Mouse (Mus musculus) limb, embryonic 10.5 days (tissue): ENCODE data around the gene Trpc4ap. TPM values are rescaled to one million over a fixed set of nuclear protein-coding genes. Genes with fewer than 3 reads are reported as not detected.

Experiments
- DNase-seq: peaks from one replicate; pipeline ENCODE4 v3.0.0-alpha.2; 2017; ENCODE audit warnings: low spot score
- H3K27ac ChIP-seq: fragments of 300-500 bp; sonication (generic); 2 replicates; pipeline ENCODE4 v1.5.1; 2016; ENCODE audit warnings: mild to moderate bottlenecking
- H3K27me3 ChIP-seq: fragments of 300-500 bp; sonication (generic); 2 replicates; pipeline ENCODE4 v1.6.1; 2016; ENCODE audit warnings: low read depth, mild to moderate bottlenecking; ENCODE audit not compliant: poor library complexity, severe bottlenecking
- H3K36me3 ChIP-seq: fragments of 300-500 bp; sonication (generic); 2 replicates; pipeline ENCODE4 v1.6.1; 2016; ENCODE audit warnings: mild to moderate bottlenecking, moderate library complexity
- H3K4me1 ChIP-seq: fragments of 300-500 bp; sonication (generic); 2 replicates; pipeline ENCODE4 v1.6.1; 2016
- H3K4me3 ChIP-seq: fragments of 300-500 bp; sonication (generic); 2 replicates; pipeline ENCODE4 v1.5.1; 2016; ENCODE audit warnings: mild to moderate bottlenecking, moderate library complexity
- H3K9me3 ChIP-seq: fragments of 300-500 bp; sonication (generic); replicated peaks from 2 replicates; pipeline ENCODE4 v1.6.1; 2016; ENCODE audit warnings: mild to moderate bottlenecking
- WGBS: fragments of 180-500 bp; shearing (Covaris S2); methylation state at CpG from one replicate; pipeline ENCODE4 v1.1.7; 2016; 5-methylcytosine and 5-hydroxymethylcytosine counted together
- polyA plus RNA-seq: library from polyadenylated mRNA; unstranded; fragments of >200 nt; fragmentation: Nextera tagmentation; extraction: Ambion mirVana; gene quantifications from 2 replicates; pipeline ENCODE4 v1.2.1, GENCODE M21; 2016

Trpc4ap gene
- polyA plus RNA-seq, 1 experiment from 2014 or later, result 141 TPM

GRCm38 (mm10) chr2:155632138-155632936 lies 59.8 kb downstream of the Trpc4ap start:
- H3K9me3 ChIP-seq, result no peaks in the 10 kb centered on the region
- peaks cover 31% of the 10 kb centered on the region for H3K4me1 ChIP-seq
- peaks cover 75% of the 10 kb centered on the region for H3K27me3 ChIP-seq
- no peak for DNase-seq
- WGBS, result 64% methylated on average over 30 of the region's 30 CpGs
- H3K27ac ChIP-seq, result no peak overlapping the region
- peaks cover 66% of the 10 kb centered on the region for H3K36me3 ChIP-seq
- H3K4me3 ChIP-seq, result no peak overlapping the region

GRCm38 (mm10) chr2:155630590-155631416 lies 61.4 kb downstream of the Trpc4ap start:
- H3K9me3 ChIP-seq, result no peaks in the 10 kb centered on the region
- peaks cover 31% of the 10 kb centered on the region for H3K4me1 ChIP-seq
- H3K27me3 ChIP-seq, result peaks cover 90% of the 10 kb centered on the region
- 13% methylated on average over 43 of the region's 43 CpGs for WGBS
- DNase-seq, result peak; percentile 61
- H3K27ac ChIP-seq, result no peak overlapping the region
- peak overlapping the region; percentile 31 for H3K4me3 ChIP-seq
- peaks cover 51% of the 10 kb centered on the region for H3K36me3 ChIP-seq

GRCm38 (mm10) chr2:155630153-155630552 lies 62.0 kb downstream of the Trpc4ap start:
- Histone ChIP-seq H3K9me3 (no peaks in the 10 kb centered on the region), H3K4me1 (peaks cover 31% of the 10 kb centered on the region), H3K36me3 (peaks cover 44% of the 10 kb centered on the region), H3K27me3 (peaks cover 97% of the 10 kb centered on the region), H3K4me3 (peak overlapping the region; percentile 31), H3K27ac (no peak overlapping the region)
- DNase-seq, result no peak
- 18% methylated on average over 20 of the region's 20 CpGs for WGBS

GRCm38 (mm10) chr2:155629231-155629661 lies 62.9 kb downstream of the Trpc4ap start:
- peaks cover 35% of the 10 kb centered on the region for H3K36me3 ChIP-seq
- peak; percentile 68 for DNase-seq
- peaks cover 92% of the 10 kb centered on the region for H3K27me3 ChIP-seq
- peak overlapping the region; percentile 46 for H3K27ac ChIP-seq
- peak overlapping the region; percentile 50 for H3K4me3 ChIP-seq
- H3K4me1 ChIP-seq, result peaks cover 31% of the 10 kb centered on the region
- H3K9me3 ChIP-seq, result no peaks in the 10 kb centered on the region
- 2% methylated on average over 35 of the region's 35 CpGs for WGBS

GRCm38 (mm10) chr2:155628519-155628918 lies 63.7 kb downstream of the Trpc4ap start:
- Histone ChIP-seq H3K27me3 (peaks cover 86% of the 10 kb centered on the region), H3K4me1 (peaks cover 31% of the 10 kb centered on the region), H3K9me3 (no peaks in the 10 kb centered on the region), H3K4me3 (no peak overlapping the region), H3K36me3 (peaks cover 28% of the 10 kb centered on the region), H3K27ac (no peak overlapping the region)
- DNase-seq, result no peak
- WGBS, result 67% methylated on average over 13 of the region's 13 CpGs

- WGBS, result 77% methylated on average over 9 of the region's 9 CpGs
- Histone ChIP-seq H3K27ac (no peak overlapping the region), H3K9me3 (no peaks in the 10 kb centered on the region), H3K4me1 (peaks cover 31% of the 10 kb centered on the region), H3K27me3 (peaks cover 86% of the 10 kb centered on the region), H3K4me3 (no peak overlapping the region), H3K36me3 (peaks cover 24% of the 10 kb centered on the region)
- DNase-seq, result no peak
These were observed 64.1 kb downstream of the Trpc4ap start for GRCm38 (mm10) chr2:155628112-155628511.

- H3K9me3 ChIP-seq, result no peaks in the 10 kb centered on the region
- peaks cover 15% of the 10 kb centered on the region for H3K36me3 ChIP-seq
- peaks cover 86% of the 10 kb centered on the region for H3K27me3 ChIP-seq
- DNase-seq, result peak; percentile 87
- H3K4me3 ChIP-seq, result no peak overlapping the region
- H3K27ac ChIP-seq, result no peak overlapping the region
- 40% methylated on average over 21 of the region's 21 CpGs for WGBS
- H3K4me1 ChIP-seq, result peaks cover 35% of the 10 kb centered on the region
These were observed 65.0 kb downstream of the Trpc4ap start for GRCm38 (mm10) chr2:155627030-155627738.

GRCm38 (mm10) chr2:155626277-155626676 lies 65.9 kb downstream of the Trpc4ap start:
- DNase-seq, result no peak
- Histone ChIP-seq H3K4me1 (peaks cover 30% of the 10 kb centered on the region), H3K36me3 (peaks cover 6% of the 10 kb centered on the region), H3K27ac (no peak overlapping the region), H3K9me3 (no peaks in the 10 kb centered on the region), H3K4me3 (no peak overlapping the region), H3K27me3 (peaks cover 84% of the 10 kb centered on the region)
- WGBS, result 48% methylated on average over 15 of the region's 15 CpGs

- DNase-seq, result no peak
- peaks cover 77% of the 10 kb centered on the region for H3K27me3 ChIP-seq
- no peaks in the 10 kb centered on the region for H3K36me3 ChIP-seq
- no peak overlapping the region for H3K4me3 ChIP-seq
- H3K27ac ChIP-seq, result no peak overlapping the region
- 46% methylated on average over 10 of the region's 10 CpGs for WGBS
- peaks cover 21% of the 10 kb centered on the region for H3K4me1 ChIP-seq
- H3K9me3 ChIP-seq, result no peaks in the 10 kb centered on the region
These were observed 67.5 kb downstream of the Trpc4ap start for GRCm38 (mm10) chr2:155624730-155625129.

GRCm38 (mm10) chr2:155623996-155624395 lies 68.2 kb downstream of the Trpc4ap start:
- H3K4me1 ChIP-seq, result peaks cover 17% of the 10 kb centered on the region
- no peak overlapping the region for H3K27ac ChIP-seq
- WGBS, result 88% methylated on average over 6 of the region's 6 CpGs
- H3K36me3 ChIP-seq, result no peaks in the 10 kb centered on the region
- DNase-seq, result no peak
- peaks cover 69% of the 10 kb centered on the region for H3K27me3 ChIP-seq
- H3K9me3 ChIP-seq, result no peaks in the 10 kb centered on the region
- H3K4me3 ChIP-seq, result no peak overlapping the region

GRCm38 (mm10) chr2:155622606-155623005 lies 69.6 kb downstream of the Trpc4ap start:
- H3K4me1 ChIP-seq, result peaks cover 16% of the 10 kb centered on the region
- no peaks in the 10 kb centered on the region for H3K9me3 ChIP-seq
- no peak for DNase-seq
- WGBS, result 25% methylated on average over 11 of the region's 11 CpGs
- no peak overlapping the region for H3K4me3 ChIP-seq
- H3K27ac ChIP-seq, result no peak overlapping the region
- H3K27me3 ChIP-seq, result peaks cover 55% of the 10 kb centered on the region
- H3K36me3 ChIP-seq, result no peaks in the 10 kb centered on the region

GRCm38 (mm10) chr2:155619817-155620216 lies 72.4 kb downstream of the Trpc4ap start:
- no peak overlapping the region for H3K27ac ChIP-seq
- peaks cover 16% of the 10 kb centered on the region for H3K4me1 ChIP-seq
- 18% methylated on average over 8 of the region's 8 CpGs for WGBS
- H3K36me3 ChIP-seq, result no peaks in the 10 kb centered on the region
- peaks cover 30% of the 10 kb centered on the region for H3K27me3 ChIP-seq
- H3K9me3 ChIP-seq, result no peaks in the 10 kb centered on the region
- H3K4me3 ChIP-seq, result no peak overlapping the region
- peak; percentile 90 for DNase-seq
